Mouse (Mus musculus) megakaryocyte progenitor cell, adult 5-6 weeks (primary cell): ENCODE data around the gene Msi2. TPM values are rescaled to one million over a fixed set of nuclear protein-coding genes. Genes with fewer than 3 reads are reported as not detected.

Source experiments
- ATAC-seq: replicated peaks from 2 replicates; pipeline ENCODE4 v1.8.0; 2016; ENCODE audit warnings: mild to moderate bottlenecking, moderate TSS enrichment, inconsistent platforms; ENCODE audit not compliant: poor library complexity
- total RNA-seq, 2 experiments: library from RNA; stranded (forward) in 1 of 2; stranded (reverse) in 1 of 2; fragments of 157-497, 149-512 nt in 1 of 2; fragments of 200-1000 nt in 1 of 2; gene quantifications; 2 replicates each; pipeline versions ENCODE4 v1.2.3 to v1.2.4; 2015 to 2017

Msi2 gene
- total RNA-seq, 2 experiments from 2014 or later, result 35.4 to 46.6 TPM

DNA sequence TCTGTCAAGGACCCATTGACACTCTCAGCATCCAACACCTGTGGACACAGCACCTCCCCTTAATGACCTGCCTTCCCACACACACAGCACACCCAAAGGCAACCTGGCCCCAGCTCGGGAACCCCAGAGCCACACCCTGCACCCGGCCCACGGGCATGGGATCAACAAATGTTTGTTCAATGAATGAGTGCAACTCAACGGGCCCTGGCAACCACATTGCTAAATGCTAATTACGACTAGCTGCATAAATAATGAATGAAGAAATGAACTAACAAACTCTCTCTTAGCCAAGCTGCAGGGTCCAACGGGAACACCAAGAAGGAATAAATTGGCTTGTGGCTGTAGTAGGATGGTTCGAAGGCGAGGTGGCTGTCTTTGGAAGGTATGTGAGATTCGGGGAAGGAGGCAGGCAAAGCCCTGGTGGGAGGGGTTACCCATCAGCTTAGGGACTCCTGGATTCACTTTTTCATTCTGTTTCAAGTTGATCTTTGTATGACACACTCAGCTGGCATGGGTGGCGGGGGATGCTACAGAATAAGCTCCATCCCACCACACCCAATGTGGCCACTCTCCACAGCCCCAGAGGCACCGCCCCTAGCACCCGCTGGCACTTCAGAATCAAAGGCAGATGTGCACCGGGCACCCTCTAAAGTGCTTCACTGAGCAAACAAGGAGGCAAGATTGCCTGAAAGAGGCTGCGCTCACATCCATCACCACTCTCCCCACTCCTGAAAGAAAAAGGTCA, 35.1 kb downstream of the Msi2 start:
- no peak for ATAC-seq

DNA sequence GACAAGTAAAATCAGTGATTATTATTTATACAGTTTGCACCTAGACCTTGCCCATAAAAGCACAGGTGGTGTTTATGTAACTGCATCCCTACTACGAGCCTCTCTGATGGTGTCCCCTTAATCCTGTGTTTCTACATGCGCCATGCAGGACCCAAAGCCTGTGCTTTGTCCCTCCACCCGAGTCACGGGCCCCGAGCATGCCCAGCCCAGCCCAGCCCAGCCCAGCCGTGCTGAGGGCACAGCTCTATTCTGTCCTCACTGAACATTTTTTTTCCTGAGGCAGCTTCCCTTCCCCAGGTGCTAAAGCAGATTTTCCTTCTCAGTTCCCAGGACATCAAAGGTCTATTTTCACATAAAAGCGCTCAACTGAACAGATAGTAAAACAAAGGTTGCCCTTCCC, 41.0 kb downstream of the Msi2 start:
- no peak for ATAC-seq

DNA sequence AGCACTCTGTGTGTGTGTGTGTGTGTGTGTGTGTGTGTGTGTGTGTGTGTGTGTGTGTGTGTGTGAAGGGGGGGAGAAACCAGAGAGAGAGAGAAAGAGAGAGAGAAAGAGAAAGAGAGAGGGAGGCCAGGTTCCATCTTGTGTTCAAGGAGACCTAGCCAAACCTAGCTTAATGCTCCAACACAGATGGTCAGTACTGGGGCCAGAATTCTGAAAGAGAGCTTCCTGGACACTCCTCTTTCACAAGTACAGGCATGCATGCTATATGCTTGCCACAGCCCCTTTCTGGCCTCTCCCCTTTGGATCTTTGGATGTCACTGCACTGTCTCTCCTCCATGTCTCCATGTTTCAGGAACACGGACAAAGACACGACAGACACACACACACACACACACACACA, 41.7 kb downstream of the Msi2 start:
- ATAC-seq, result no peak

DNA sequence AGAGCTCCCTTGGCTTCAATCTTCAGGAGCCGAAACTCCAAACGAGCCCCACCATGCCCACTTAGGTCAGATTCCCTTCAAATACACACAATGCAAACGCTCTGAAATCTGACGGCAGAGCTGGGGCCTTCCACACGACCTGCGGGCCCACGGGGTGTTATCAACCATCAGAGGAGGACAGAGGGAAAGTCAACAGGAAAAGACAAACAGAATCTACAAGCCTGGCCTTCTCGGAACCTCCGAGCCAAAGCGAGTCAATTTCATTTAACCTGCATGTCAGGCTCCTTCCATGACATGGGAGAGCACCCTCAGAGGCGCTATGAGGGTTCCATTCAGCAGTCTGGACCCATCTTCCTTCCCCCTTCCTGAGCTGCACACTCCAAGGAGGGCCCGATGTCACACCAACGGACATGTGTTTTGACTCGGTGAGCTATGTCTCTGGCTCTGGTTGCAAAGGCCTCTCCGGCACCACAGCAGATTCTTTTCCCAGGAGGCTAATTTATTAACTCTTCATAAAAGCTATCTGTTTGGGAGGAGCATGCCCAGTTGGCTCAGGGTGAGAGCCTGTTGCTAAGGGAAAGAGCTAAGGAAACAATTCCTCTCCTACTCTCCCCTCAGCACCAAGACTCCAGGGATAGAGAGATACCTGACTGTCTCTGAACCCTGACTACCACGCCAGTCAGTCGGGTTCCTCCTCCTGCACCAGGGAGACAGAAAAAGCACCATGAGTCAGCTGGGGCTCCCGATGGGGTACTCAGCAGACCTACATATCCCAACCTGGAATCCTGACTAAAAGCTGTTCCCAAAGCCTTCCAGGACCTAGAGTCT, 42.6 kb downstream of the Msi2 start:
- ATAC-seq, result no peak

GRCm38 (mm10) chr11:88674075-88674474, 44.2 kb downstream of the Msi2 start:
- ATAC-seq, result no peak

- ATAC-seq, result no peak
These were observed 47.4 kb downstream of the Msi2 start for GRCm38 (mm10) chr11:88670925-88671324.

DNA sequence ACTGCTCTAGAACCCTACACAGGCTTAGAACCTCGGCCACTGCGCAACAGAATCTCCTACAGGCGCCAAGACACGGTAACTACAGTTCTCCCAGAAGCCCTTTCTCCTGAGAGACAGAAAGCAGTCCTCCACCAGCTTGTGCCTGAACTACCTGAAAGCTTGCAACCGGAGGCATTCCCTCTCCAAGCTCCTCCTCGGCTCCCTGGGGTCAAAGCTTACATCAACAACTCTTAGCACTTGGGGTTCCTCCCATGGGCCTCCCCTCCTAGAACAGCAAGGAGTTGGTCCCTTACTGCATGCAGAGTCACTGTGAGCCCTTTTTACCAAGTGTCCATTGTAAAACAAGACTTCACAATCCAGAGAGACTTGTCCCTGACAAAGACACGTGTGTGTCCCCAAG, 49.2 kb downstream of the Msi2 start:
- ATAC-seq, result no peak

- ATAC-seq, result no peak
These were observed 50.0 kb downstream of the Msi2 start for GRCm38 (mm10) chr11:88668345-88668744.

DNA sequence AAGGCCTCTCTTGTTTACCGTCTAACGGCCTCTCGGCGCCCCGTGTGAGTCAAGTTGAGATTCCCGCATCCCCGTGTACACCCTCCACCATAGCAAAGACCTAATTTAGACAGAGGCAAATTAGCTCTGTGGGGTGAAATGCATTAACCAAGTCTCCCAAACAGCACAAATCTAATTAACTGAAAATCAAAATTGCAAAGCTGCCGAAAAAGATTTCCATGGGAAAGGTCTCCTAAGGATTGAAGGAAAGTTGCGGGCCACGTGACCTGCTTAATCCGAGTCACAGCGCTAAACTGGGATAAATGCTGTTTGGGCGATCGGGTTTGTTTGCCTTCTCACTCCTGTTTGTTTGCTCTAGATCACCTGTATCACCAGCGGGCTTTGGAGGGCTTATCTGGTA, 52.5 kb downstream of the Msi2 start:
- ATAC-seq, result no peak

DNA sequence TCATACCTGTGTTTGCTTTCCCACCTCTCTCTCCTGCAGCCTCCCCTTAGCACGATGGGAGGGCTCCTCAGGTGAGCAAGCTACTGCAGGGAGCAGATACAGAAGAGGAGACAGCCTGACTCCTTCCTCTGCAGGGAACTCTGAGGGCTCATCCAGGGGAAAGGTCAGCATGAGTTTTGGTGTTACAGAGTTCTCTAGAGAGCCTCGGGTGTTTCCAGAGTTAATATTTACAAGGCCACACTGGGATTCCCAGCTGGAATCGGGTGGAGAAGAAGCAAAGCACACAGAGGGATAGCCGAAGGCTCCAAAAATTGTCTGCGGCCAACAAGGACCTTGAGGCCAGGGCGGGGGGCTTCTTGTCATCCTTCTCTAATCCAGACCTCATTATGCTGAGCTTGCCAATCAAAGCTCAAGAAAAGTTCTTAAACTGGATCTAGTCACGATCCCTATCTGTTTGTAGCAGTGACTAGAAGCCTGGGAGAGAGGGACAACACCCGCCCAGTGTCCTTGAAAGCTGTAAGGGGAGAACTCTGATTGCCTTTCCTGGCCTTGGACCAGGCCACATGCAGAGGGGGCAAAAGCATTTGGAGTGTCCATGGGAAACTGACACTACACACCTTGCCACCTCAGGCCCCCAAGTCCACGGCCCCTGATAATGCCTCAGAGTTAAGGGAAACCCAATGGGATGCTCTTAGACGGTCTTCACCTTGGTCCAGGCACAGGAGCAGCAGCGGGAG, 56.7 kb downstream of the Msi2 start:
- ATAC-seq, result no peak

- ATAC-seq, result no peak
These were observed 57.9 kb downstream of the Msi2 start for GRCm38 (mm10) chr11:88660404-88660803.

DNA sequence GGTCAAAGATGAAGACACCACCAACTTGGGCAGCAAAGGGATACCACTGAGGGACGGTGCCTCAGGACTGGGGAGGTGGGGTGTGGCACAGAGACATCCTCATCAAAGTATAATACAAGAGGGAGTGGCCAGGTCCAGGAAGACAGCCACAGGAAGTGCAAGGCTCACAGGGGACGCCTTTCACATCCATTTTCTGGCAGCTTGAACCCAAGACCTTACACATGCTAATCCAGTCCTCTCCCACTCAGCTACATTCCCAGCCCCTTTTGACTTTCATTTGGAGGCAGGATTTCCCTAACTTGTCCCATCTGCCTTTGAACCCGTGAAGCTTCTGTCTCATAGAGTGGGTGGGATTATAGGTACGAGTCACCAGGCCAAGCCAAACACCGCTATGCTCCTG, 59.4 kb downstream of the Msi2 start:
- ATAC-seq, result no peak

- ATAC-seq, result no peak
These were observed 62.5 kb downstream of the Msi2 start for GRCm38 (mm10) chr11:88655786-88656185.

- ATAC-seq, result no peak
These were observed 63.1 kb downstream of the Msi2 start for GRCm38 (mm10) chr11:88655214-88655566.

GRCm38 (mm10) chr11:88654391-88655213, 63.7 kb downstream of the Msi2 start:
- ATAC-seq, result no peak

- ATAC-seq, result no peak
These were observed 68.0 kb downstream of the Msi2 start for GRCm38 (mm10) chr11:88650275-88650674.

- no peak for ATAC-seq
These were observed 69.3 kb downstream of the Msi2 start for GRCm38 (mm10) chr11:88649009-88649408.

DNA sequence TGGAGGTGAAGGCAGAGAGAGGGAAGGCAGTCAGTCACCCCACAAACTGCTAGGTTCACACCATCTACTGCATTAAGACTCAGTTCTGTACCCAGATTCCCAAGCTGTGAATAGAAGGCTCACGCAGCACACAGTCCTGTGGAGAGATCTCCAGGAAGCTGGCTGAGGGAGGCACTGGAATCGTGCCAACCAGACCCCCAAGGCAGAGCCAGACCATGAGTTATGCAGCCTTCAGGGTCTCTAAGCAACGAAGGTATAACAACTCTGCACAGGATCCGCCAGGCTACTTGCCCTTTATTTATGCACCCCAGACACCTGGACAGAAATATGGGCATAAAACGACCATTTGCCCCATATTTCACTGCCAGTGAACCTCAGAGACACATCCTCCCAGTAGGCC, 69.9 kb downstream of the Msi2 start:
- ATAC-seq, result no peak

DNA sequence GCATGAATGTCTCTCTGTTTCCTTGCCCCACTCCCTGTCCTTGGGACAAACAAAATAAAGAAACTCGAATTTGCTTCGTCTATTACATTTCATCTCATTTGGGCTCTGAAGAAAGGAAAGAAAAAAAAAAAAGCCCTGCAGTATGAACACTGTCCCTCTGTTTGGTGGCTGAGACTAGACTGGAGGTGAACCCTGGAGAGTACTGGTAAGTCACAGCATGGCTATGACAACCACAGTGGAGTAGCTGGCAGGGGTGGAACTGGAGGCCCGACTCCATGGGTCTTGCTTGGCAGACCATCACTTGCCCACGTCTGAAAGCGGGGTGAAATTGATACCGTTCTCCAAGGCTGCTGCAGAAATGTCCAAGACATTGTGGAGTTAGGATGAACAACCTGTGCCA, 71.8 kb downstream of the Msi2 start:
- ATAC-seq, result no peak

DNA sequence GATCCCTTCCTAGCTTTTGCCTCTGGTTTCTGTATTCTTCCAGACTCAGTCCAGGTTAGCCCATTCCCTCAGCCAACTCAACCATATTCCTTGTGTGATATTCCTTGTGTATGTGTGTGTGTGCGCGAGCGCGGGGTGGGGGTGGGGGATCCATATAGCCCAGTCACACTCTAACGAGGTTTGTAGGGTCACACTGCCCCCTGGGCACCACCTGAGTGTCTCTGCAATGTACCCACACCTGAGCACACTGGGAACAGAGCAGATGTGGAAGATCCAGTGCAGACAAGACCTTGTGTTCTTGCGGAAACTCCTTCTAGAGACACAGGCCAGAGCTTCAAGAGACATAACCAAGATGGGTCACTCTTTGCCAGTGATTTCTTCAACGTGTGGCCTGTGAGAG, 72.5 kb downstream of the Msi2 start:
- no peak for ATAC-seq

GRCm38 (mm10) chr11:88644719-88645118, 73.6 kb downstream of the Msi2 start:
- ATAC-seq, result no peak
